In the genomic region with DNA sequence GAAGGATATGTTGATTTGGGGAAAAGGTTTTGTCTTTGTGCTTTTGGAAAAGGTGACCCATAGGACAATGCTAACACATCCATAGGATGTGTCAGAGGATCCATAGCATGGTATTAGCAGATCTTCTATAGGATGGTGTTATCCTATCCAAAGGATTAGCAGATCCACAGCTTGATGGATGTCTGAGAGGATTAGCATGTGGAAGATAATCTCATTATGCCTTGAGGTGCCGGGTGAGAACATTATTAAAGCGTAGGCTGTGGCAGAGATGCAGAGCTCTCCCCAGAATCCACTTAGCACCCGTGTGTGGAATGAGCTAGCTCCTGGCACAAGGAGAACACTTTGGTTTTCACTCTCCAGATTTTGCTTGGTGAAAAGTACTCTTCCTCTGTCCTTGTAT, we compare ENCODE assay signal across 30 mouse cellular contexts. TPM values are rescaled to one million over a fixed set of nuclear protein-coding genes. Genes with fewer than 3 reads are reported as not detected.
DNase-seq lines count a peak whose midpoint lies in the region; ATAC-seq and TF ChIP-seq lines count a peak whose summit lies in the region.
"Had no signal": no experiment of that assay in that cellular context is flagged by ENCODE, and none has a peak within 500 bp of the region (broad histone marks: within the 10 kb centered on the region; RNA-seq: fewer than 3 reads in every experiment).

No protein-coding gene starts in this region.

- 37% methylated on average over 3 of the region's 3 CpGs for WGBS in hindbrain, postnatal 0 days
- 61% methylated on average over 3 of the region's 3 CpGs for WGBS in hindbrain, embryonic 10.5 days
- 43% methylated on average over 3 of the region's 3 CpGs for WGBS in stomach, postnatal 0 days

- no peaks in the 10 kb centered on the region for H3K27me3 ChIP-seq in hindbrain, postnatal 0 days (ENCODE audit: insufficient read depth, low read length)
- H3K27me3 ChIP-seq in hindbrain, embryonic 10.5 days (ENCODE audit: insufficient read depth, poor library complexity, severe bottlenecking), result no peaks in the 10 kb centered on the region
- no peaks in the 10 kb centered on the region for H3K27me3 ChIP-seq in stomach, postnatal 0 days (ENCODE audit: control insufficient read depth, insufficient read depth, low read length)
- H3K27me3 ChIP-seq: CH12.LX; embryonic facial prominence, embryonic 13.5 days; forebrain, embryonic 13.5 days; hindbrain, embryonic 13.5 days; Patski had no signal

- H3K9ac ChIP-seq in hindbrain, postnatal 0 days (replicated peaks; ENCODE audit: low read length), result no peak overlapping the region
- H3K9ac ChIP-seq in stomach, postnatal 0 days (ENCODE audit: low read length), result no peak overlapping the region
- H3K9ac ChIP-seq: embryonic facial prominence, embryonic 13.5 days; forebrain, embryonic 13.5 days; heart, embryonic 13.5 days; hindbrain, embryonic 13.5 days had no signal

- no peak overlapping the region for H3K4me3 ChIP-seq in hindbrain, postnatal 0 days (ENCODE audit: low read length)
- H3K4me3 ChIP-seq in hindbrain, embryonic 10.5 days, result no peak overlapping the region
- no peak overlapping the region for H3K4me3 ChIP-seq in stomach, postnatal 0 days (ENCODE audit: low read depth, low read length)
- H3K4me3 ChIP-seq: embryonic facial prominence, embryonic 13.5 days; forebrain, embryonic 10.5 days; forebrain, embryonic 13.5 days; heart, adult 2 months; heart, embryonic 10.5 days; heart, embryonic 13.5 days; hindbrain, embryonic 13.5 days had no signal

- DNase-seq in hindbrain, postnatal 0 days (ENCODE audit: low spot score), result peak; percentile 19
- DNase-seq in hindbrain, embryonic 10.5 days (ENCODE audit: low spot score), result no peak
- peak; percentile 39 for DNase-seq in brain, embryonic 14.5 days (ENCODE audit: low read depth)
- peak; percentile 28 for DNase-seq in retina, embryonic 14.5 days (ENCODE audit: low spot score)
- no peak for DNase-seq in stomach, postnatal 0 days (ENCODE audit: low spot score)
- no peak for DNase-seq in lung, postnatal 36 days
- DNase-seq: adrenal gland, postnatal 10 days; adrenal gland, postnatal 36 days; B cell, adult 2 months; cerebellum, adult 11 months; cerebellum, adult 2 months; cerebellum, adult 9-11 months; cerebellum, postnatal 25 days; gastrocnemius, postnatal 10 days; gastrocnemius, postnatal 36 days; heart, adult 2 months had no signal

- no peaks in the 10 kb centered on the region for H3K4me1 ChIP-seq in hindbrain, postnatal 0 days (ENCODE audit: insufficient read depth, low read length)
- peaks cover 7% of the 10 kb centered on the region for H3K4me1 ChIP-seq in hindbrain, embryonic 10.5 days (replicated peaks)
- no peaks in the 10 kb centered on the region for H3K4me1 ChIP-seq in stomach, postnatal 0 days (replicated peaks; ENCODE audit: control insufficient read depth, insufficient read depth)
- H3K4me1 ChIP-seq: embryonic facial prominence, embryonic 13.5 days; forebrain, embryonic 13.5 days; heart, embryonic 10.5 days; heart, embryonic 13.5 days; hindbrain, embryonic 13.5 days had no signal

- ATAC-seq in hindbrain, postnatal 0 days, result no peak
- no peak for ATAC-seq in stomach, postnatal 0 days (ENCODE audit: low FRiP score, low TSS enrichment)
- ATAC-seq: forebrain, embryonic 13.5 days; forebrain, embryonic 16.5 days; hindbrain, embryonic 16.5 days; inflammation-experienced regulatory T-cells, adult 6 months; Patski had no signal

- no peaks in the 10 kb centered on the region for H3K36me3 ChIP-seq in hindbrain, postnatal 0 days (ENCODE audit: insufficient read depth, low read length)
- no peaks in the 10 kb centered on the region for H3K36me3 ChIP-seq in hindbrain, embryonic 10.5 days
- H3K36me3 ChIP-seq in stomach, postnatal 0 days (ENCODE audit: control insufficient read depth, insufficient read depth, low read length), result no peaks in the 10 kb centered on the region
- H3K36me3 ChIP-seq: embryonic facial prominence, embryonic 13.5 days; forebrain, embryonic 10.5 days; G1E; heart, embryonic 10.5 days; heart, embryonic 13.5 days; hindbrain, embryonic 13.5 days had no signal

- TF ChIP-seq EP300 in stomach, postnatal 0 days (optimal IDR thresholded peaks at IDR 0.05), result no peak

- no peak for TF ChIP-seq CTCF in hindbrain, postnatal 0 days (IDR thresholded peaks at IDR 0.05; ENCODE audit: low read depth)
- TF ChIP-seq CTCF in brain, embryonic 14.5 days (IDR thresholded peaks at IDR 0.05; ENCODE audit: borderline replicate concordance, extremely low read depth, insufficient read depth, insufficient read length), result no peak
- TF ChIP-seq CTCF in stomach, postnatal 0 days (IDR thresholded peaks at IDR 0.05; ENCODE audit: low read depth), result no peak

- H3K27ac ChIP-seq in hindbrain, postnatal 0 days, result no peak overlapping the region
- H3K27ac ChIP-seq in hindbrain, embryonic 10.5 days, result no peak overlapping the region
- no peak overlapping the region for H3K27ac ChIP-seq in stomach, postnatal 0 days (replicated peaks)
- H3K27ac ChIP-seq: embryonic facial prominence, embryonic 13.5 days; forebrain, embryonic 10.5 days; forebrain, embryonic 13.5 days; heart, adult 2 months; heart, embryonic 10.5 days; heart, embryonic 13.5 days; hindbrain, embryonic 13.5 days had no signal

- H3K9me3 ChIP-seq in hindbrain, postnatal 0 days (ENCODE audit: low read length), result no peaks in the 10 kb centered on the region
- H3K9me3 ChIP-seq in hindbrain, embryonic 10.5 days, result no peaks in the 10 kb centered on the region
- no peaks in the 10 kb centered on the region for H3K9me3 ChIP-seq in stomach, postnatal 0 days (ENCODE audit: control insufficient read depth, low read length)
- H3K9me3 ChIP-seq: embryonic facial prominence, embryonic 13.5 days; forebrain, embryonic 10.5 days; forebrain, embryonic 13.5 days; G1E; heart, embryonic 10.5 days had no signal

- TF ChIP-seq POLR2A in brain, embryonic 14.5 days (IDR thresholded peaks at IDR 0.05; ENCODE audit: borderline replicate concordance, extremely low read depth, insufficient read depth, insufficient read length, poor library complexity, severe bottlenecking), result no peak

- H3K4me2 ChIP-seq in hindbrain, postnatal 0 days (ENCODE audit: low read depth, low read length), result no peak overlapping the region
- H3K4me2 ChIP-seq in stomach, postnatal 0 days (replicated peaks; ENCODE audit: low read depth), result no peak overlapping the region
- H3K4me2 ChIP-seq: embryonic facial prominence, embryonic 13.5 days; forebrain, embryonic 13.5 days; heart, embryonic 13.5 days; hindbrain, embryonic 13.5 days had no signal

RNA-seq across cellular contexts. Expression of gene Myrip, which starts 13.3 kb away (rescaled TPM):
- total RNA-seq in hindbrain, postnatal 0 days (2014; rRNA removed), result 22.4 and 22.8 TPM in 2 replicates
- polyA plus RNA-seq in hindbrain, postnatal 0 days (2015; fragmentation: Nextera tagmentation; extraction: Ambion mirVana), result 7.0 and 7.5 TPM in 2 replicates
- polyA plus RNA-seq in hindbrain, embryonic 10.5 days (2016; fragmentation: Nextera tagmentation; extraction: Ambion mirVana), result 0.76 and 0.80 TPM in 2 replicates
- 3.9 and 8.0 TPM in 2 replicates for polyA plus RNA-seq in brain, embryonic 14.5 days (2012; rRNA removed)
- 0.38 and 0.42 TPM in 2 replicates for polyA plus RNA-seq in stomach, postnatal 0 days (2015; fragmentation: Nextera tagmentation; extraction: Ambion mirVana)
- total RNA-seq: CH12.LX; common myeloid progenitor, adult 5-6 weeks; hematopoietic stem cell, adult 5-6 weeks had no signal
- polyA plus RNA-seq: G1E; inflammation-experienced regulatory T-cells, adult 6 months had no signal

Comparison
In these comparisons a context has a peak if more than half of its experiments do, and no peak if none do; other contexts are left out.
1. DNase-seq: peak in hindbrain, postnatal 0 days (single experiment), brain, embryonic 14.5 days (single experiment) and retina, embryonic 14.5 days (single experiment); none in hindbrain, embryonic 10.5 days (single experiment), stomach, postnatal 0 days (single experiment) and lung, postnatal 36 days (single experiment).